Mouse (Mus musculus) hindbrain, embryonic 12.5 days (tissue): Measurements from ENCODE around the gene 1700049E17Rik2. TPM values are rescaled to one million over a fixed set of nuclear protein-coding genes. Genes with fewer than 3 reads are reported as not detected.
"Not testable (repeated sequence)": the region's sequence is repeated elsewhere in the genome, so short reads cannot be mapped to it uniquely, and the experiment has no call there.

Experiments used
- ATAC-seq: fragments of 200-750 bp; cut with Nextera tagmentation; 2 replicates; pipeline ENCODE4 v1.8.0; 2017; ENCODE audit warnings: moderate TSS enrichment; ENCODE audit not compliant: low FRiP score
- H3K27ac ChIP-seq: fragments of 300-500 bp; sonication (generic); 2 replicates; pipeline ENCODE4 v1.5.1; 2016; ENCODE audit warnings: mild to moderate bottlenecking
- H3K27me3 ChIP-seq: fragments of 300-500 bp; sonication (generic); 2 replicates; pipeline ENCODE4 v1.6.1; 2016; ENCODE audit warnings: mild to moderate bottlenecking
- H3K36me3 ChIP-seq: fragments of 300-500 bp; sonication (generic); 2 replicates; pipeline ENCODE4 v1.6.1; 2016; ENCODE audit warnings: mild to moderate bottlenecking
- H3K4me1 ChIP-seq: fragments of 300-500 bp; sonication (generic); 2 replicates; pipeline ENCODE4 v1.6.1; 2016
- H3K4me2 ChIP-seq: fragments of 300-500 bp; sonication (generic); replicated peaks from 2 replicates; pipeline ENCODE4 v1.6.1; 2016; ENCODE audit warnings: mild to moderate bottlenecking
- H3K4me3 ChIP-seq: fragments of 300-500 bp; sonication (generic); 2 replicates; pipeline ENCODE4 v1.5.1; 2016; ENCODE audit warnings: mild to moderate bottlenecking
- H3K9ac ChIP-seq: fragments of 300-500 bp; sonication (generic); 2 replicates; pipeline ENCODE4 v1.6.1; 2016; ENCODE audit warnings: mild to moderate bottlenecking, moderate library complexity
- H3K9me3 ChIP-seq: fragments of 300-500 bp; sonication (generic); replicated peaks from 2 replicates; pipeline ENCODE4 v1.6.1; 2016; ENCODE audit warnings: mild to moderate bottlenecking
- WGBS: fragments of 180-500 bp; shearing (Covaris S2); methylation state at CpG from one replicate; pipeline ENCODE4 v1.1.7; 2016; 5-methylcytosine and 5-hydroxymethylcytosine counted together
- polyA plus RNA-seq: library from polyadenylated mRNA; unstranded; fragments of >200 nt; fragmentation: Nextera tagmentation; extraction: Ambion mirVana; gene quantifications from 2 replicates; pipeline ENCODE4 v1.2.1, GENCODE M21; 2016

Gene 1700049E17Rik2
- not detected in 2 replicates for polyA plus RNA-seq

DNA sequence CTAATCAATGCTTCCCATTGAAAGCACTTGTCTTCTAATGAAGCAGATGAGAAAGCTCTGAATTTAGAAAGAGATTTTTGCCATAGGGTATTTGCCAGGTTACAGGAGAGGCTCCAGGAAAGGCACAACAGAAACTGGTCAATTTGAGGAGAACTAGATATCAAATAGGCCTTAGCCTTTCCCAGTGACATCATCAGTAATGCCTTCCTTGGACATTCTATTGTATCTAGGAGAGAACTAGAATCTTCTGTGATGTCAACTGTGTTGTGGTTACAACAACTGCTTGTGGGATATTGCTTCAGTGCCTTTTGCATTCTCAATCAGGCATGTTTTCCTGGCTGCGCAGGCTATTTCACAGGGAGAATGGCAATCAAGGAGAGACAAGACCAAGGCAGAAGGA is at the start of gene 1700049E17Rik2:
Gene 1700049E17Rik2 (plus strand): TSS at position 301 of the 400 bp plus-strand sequence.
- not testable (repeated sequence) for H3K4me2 ChIP-seq, H3K9ac ChIP-seq, H3K4me1 ChIP-seq, H3K27ac ChIP-seq, H3K4me3 ChIP-seq, ATAC-seq, H3K27me3 ChIP-seq, H3K36me3 ChIP-seq, H3K9me3 ChIP-seq
- WGBS = no CpG with 5 or more reads among the region's 1 CpGs

DNA sequence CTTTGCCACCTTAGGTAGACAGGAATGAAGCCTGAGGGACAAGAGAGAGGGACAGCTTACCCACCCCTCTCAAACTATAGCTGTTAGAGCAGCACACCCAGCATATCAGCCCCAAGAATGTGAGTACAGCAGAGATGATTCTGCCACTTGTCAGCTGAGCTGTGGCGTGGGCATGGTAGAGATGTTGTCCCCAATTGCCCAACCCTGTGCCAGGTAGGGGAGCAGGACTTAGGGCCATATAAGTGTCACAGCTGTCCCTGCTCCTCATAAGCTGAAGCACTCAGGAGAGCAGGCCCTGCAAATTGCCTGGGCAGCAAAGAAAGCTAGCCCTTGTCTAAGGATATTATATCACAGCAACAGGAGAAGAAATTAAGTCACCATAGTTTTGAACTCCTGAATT is 48.3 kb upstream of the 1700049E17Rik2 start:
- not testable (repeated sequence) for H3K4me2 ChIP-seq, H3K9ac ChIP-seq, H3K4me3 ChIP-seq, H3K9me3 ChIP-seq, H3K36me3 ChIP-seq, H3K27ac ChIP-seq, H3K4me1 ChIP-seq, ATAC-seq, H3K27me3 ChIP-seq
- 86% methylated on average over 1 of the region's 1 CpGs for WGBS

DNA sequence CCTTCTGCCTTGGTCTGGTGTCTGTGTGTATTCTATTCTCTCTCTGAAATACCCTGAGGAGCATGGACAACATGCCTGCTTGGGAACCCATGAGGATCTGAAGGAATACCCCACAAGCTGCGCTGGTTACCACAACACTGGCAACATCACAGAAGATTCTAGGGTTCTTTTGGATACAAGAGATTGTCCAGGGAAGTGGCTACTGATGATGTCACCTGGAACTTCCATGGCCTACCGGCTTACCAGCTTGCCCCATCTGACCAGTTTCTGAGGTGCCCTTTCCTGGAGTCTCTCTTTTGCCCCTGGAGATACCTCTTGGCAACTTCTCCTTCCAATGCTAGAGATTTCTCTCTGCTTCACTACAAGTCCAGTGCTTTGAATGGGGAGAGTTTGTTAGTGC is 17.5 kb upstream of the 1700049E17Rik2 start, which contains the start of gene Gm7970:
Gene Gm7970 (minus strand): TSS at position 101 of the 400 bp plus-strand sequence.
- H3K4me2 ChIP-seq, H3K9ac ChIP-seq, H3K4me1 ChIP-seq, H3K36me3 ChIP-seq, H3K27ac ChIP-seq, H3K4me3 ChIP-seq, ATAC-seq, H3K9me3 ChIP-seq, H3K27me3 ChIP-seq: not testable (repeated sequence)
- WGBS = no CpG with 5 or more reads among the region's 2 CpGs

DNA sequence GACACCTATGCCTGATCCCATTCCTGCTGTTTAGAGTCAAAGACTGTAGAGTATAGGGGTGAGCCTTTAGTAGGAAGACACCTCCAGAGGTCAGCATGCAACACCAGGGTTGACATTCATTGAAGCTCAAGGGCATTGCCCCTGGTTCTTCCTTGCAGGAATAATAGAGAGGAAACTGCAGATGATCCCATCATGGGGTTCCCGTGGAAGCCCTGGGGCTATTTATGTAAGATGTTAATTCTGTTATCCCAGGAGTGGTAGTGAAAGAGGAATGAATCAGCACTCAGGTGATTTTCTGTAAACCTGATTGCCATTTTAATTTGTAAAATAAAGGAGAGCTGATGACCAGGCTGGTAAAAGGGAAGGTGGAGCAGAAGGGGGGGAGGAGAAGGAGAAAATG is 13.3 kb downstream of the 1700049E17Rik2 start:
- not testable (repeated sequence) for H3K9ac ChIP-seq, H3K4me3 ChIP-seq, H3K36me3 ChIP-seq, H3K27me3 ChIP-seq, H3K4me2 ChIP-seq, ATAC-seq, H3K4me1 ChIP-seq, H3K27ac ChIP-seq, H3K9me3 ChIP-seq
- 89% methylated on average over 1 of the region's 1 CpGs for WGBS

DNA sequence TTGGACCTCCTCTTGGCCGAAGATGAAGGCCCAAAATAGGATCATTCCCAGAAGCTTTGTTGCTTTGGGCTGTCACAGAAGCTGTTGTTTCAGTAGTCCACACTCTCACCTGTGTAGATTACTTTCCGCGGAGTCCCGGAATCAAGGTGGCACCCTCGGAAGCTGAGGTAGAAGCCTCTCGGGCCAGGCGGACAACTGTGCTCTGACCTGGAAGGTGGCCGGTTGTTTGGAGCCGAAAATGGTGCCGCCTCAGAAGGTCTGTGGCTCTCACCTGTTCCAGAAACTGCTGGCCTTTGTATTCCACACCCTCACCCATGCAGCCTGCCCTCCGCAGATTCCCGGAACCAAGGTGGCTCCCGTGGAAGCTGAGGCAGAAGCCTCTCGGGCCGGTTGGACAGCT is 27.9 kb downstream of the 1700049E17Rik2 start:
- H3K27me3 ChIP-seq, ATAC-seq, H3K9me3 ChIP-seq, H3K36me3 ChIP-seq, H3K9ac ChIP-seq, H3K4me2 ChIP-seq, H3K4me3 ChIP-seq, H3K4me1 ChIP-seq, H3K27ac ChIP-seq: not testable (repeated sequence)
- 94% methylated on average over 15 of the region's 15 CpGs for WGBS

DNA sequence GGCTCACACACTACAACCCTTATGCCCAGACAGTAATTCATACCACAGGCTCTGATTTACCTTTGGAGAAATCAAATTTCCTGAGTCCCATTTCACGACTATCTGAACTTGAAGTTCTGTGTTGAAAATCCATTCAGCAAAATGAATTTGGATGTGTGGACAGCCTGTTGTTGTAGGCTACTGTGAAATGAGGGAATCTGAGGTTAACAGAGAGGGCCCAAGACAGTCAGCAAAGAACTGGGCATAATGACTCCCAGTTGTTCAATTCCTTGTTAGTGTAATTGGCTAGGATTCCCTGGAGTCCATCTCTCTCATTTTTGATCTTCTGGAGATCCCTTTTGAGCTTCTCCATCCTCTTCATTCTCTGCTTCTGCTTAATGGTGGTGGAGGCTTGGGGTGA is 37.7 kb downstream of the 1700049E17Rik2 start:
- not testable (repeated sequence) for ATAC-seq
- 88% methylated on average over 1 of the region's 1 CpGs for WGBS

DNA sequence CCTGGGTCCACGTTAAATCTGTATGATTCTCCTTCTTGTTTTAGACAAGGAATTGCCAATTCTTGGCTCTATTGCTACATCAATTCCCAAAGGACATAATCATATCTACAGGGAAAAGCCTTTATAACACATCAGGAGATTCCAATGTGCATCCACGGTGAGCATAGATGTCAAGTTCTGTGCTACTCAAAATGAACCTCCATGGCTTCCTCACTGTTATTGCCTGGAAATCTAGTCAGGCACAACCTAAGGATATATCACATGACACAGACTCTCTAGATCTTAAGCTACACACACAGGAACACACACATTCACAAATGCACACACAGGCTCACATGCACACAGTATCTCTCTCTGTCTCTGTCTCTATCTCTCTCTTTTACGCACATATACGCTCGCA is 49.5 kb downstream of the 1700049E17Rik2 start:
- not testable (repeated sequence) for H3K27ac ChIP-seq, H3K4me3 ChIP-seq, H3K4me1 ChIP-seq, H3K9me3 ChIP-seq, ATAC-seq, H3K9ac ChIP-seq, H3K27me3 ChIP-seq, H3K4me2 ChIP-seq, H3K36me3 ChIP-seq
- 89% methylated on average over 5 of the region's 5 CpGs for WGBS

More for the DNA sequence above, 37.7 kb downstream of the 1700049E17Rik2 start:
- not testable (repeated sequence) for H3K27me3 ChIP-seq, H3K4me2 ChIP-seq, H3K9ac ChIP-seq, H3K4me1 ChIP-seq, H3K27ac ChIP-seq, H3K4me3 ChIP-seq, H3K36me3 ChIP-seq, H3K9me3 ChIP-seq

DNA sequence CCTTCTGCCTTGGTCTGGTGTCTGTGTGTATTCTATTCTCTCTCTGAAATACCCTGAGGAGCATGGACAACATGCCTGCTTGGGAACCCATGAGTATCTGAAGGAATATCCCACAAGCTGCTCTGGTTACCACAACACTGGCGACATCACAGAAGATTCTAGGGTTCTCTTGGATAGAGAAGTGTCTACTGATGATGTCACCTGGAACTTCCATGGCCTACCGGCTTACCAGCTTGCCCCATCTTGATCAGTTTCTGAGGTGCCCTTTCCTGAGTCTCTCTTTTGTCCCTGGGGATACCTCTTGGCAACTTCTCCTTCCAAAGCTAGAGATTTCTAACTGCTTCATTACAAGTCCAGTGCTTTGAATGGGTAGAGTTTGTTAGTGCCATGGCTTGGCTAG is 51.5 kb downstream of the 1700049E17Rik2 start, which contains the start of gene Gm3072:
Gene Gm3072 (minus strand): TSS at position 101 of the 400 bp plus-strand sequence.
- H3K4me1 ChIP-seq, H3K27ac ChIP-seq, H3K4me2 ChIP-seq, H3K4me3 ChIP-seq, H3K9ac ChIP-seq, H3K27me3 ChIP-seq, ATAC-seq, H3K9me3 ChIP-seq, H3K36me3 ChIP-seq: not testable (repeated sequence)
- 82% methylated on average over 1 of the region's 2 CpGs for WGBS

DNA sequence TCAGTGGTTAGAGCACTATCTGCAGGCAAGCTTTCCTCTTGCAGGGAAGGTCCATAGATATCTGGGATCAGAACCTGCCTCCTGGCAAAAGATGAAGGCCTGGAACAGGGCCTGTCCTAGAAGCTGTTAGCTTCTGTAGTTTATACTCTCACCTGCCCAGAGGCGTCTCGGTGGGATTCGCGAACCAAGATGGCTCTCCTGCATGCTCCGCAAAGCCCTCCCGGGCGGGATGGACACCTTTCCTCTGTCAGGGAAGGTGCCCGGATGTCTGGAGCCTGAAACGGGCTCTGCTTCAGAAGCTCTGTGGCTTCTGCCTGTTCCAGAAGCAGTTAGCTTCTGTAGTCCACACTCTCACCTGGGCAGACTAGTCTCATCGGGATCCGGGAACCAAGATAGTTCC is 57.1 kb downstream of the 1700049E17Rik2 start:
- not testable (repeated sequence) for H3K4me3 ChIP-seq, H3K27ac ChIP-seq, ATAC-seq, H3K27me3 ChIP-seq, H3K9ac ChIP-seq, H3K4me2 ChIP-seq, H3K4me1 ChIP-seq, H3K36me3 ChIP-seq, H3K9me3 ChIP-seq
- 94% methylated on average over 9 of the region's 11 CpGs for WGBS

Other genes with a start within 250 kb of the 1700049E17Rik2 start
- not detected in 2 replicates for gene Gm5798, start 224.6 kb upstream of the 1700049E17Rik2 start, polyA plus RNA-seq
- gene Gm7945, start 186.8 kb upstream of the 1700049E17Rik2 start, polyA plus RNA-seq = not detected in 2 replicates
- not detected in 2 replicates for gene Gm6482, start 164.9 kb upstream of the 1700049E17Rik2 start, polyA plus RNA-seq
- not detected in 2 replicates for gene Gm7954, start 119.7 kb upstream of the 1700049E17Rik2 start, polyA plus RNA-seq
- gene Gm3486, start 83.7 kb upstream of the 1700049E17Rik2 start, polyA plus RNA-seq = not detected in 2 replicates
- not detected in 2 replicates for gene Gm7970, start 17.6 kb upstream of the 1700049E17Rik2 start, polyA plus RNA-seq
- gene Gm3072, start 51.4 kb downstream of the 1700049E17Rik2 start, polyA plus RNA-seq = not detected in 2 replicates
- gene Gm3676, start 73.3 kb downstream of the 1700049E17Rik2 start, polyA plus RNA-seq = not detected in 2 replicates
- not detected in 2 replicates for gene Gm8068, start 128.7 kb downstream of the 1700049E17Rik2 start, polyA plus RNA-seq
- gene Gm7929, start 177.4 kb downstream of the 1700049E17Rik2 start, polyA plus RNA-seq = not detected in 2 replicates
- not detected in 2 replicates for gene Gm47189, start 199.2 kb downstream of the 1700049E17Rik2 start, polyA plus RNA-seq